Mouse (Mus musculus): ENCODE measurements around the gene Fam129b. TPM values are rescaled to one million over a fixed set of nuclear protein-coding genes. Genes with fewer than 3 reads are reported as not detected.
A peak's percentile ranks its signal among the peaks of the same experiment; 100 is the strongest.

The Fam129b gene
- total and polyA plus RNA-seq, 3 experiments = 17.5 to 20.0 TPM; not detected in 1

DNA sequence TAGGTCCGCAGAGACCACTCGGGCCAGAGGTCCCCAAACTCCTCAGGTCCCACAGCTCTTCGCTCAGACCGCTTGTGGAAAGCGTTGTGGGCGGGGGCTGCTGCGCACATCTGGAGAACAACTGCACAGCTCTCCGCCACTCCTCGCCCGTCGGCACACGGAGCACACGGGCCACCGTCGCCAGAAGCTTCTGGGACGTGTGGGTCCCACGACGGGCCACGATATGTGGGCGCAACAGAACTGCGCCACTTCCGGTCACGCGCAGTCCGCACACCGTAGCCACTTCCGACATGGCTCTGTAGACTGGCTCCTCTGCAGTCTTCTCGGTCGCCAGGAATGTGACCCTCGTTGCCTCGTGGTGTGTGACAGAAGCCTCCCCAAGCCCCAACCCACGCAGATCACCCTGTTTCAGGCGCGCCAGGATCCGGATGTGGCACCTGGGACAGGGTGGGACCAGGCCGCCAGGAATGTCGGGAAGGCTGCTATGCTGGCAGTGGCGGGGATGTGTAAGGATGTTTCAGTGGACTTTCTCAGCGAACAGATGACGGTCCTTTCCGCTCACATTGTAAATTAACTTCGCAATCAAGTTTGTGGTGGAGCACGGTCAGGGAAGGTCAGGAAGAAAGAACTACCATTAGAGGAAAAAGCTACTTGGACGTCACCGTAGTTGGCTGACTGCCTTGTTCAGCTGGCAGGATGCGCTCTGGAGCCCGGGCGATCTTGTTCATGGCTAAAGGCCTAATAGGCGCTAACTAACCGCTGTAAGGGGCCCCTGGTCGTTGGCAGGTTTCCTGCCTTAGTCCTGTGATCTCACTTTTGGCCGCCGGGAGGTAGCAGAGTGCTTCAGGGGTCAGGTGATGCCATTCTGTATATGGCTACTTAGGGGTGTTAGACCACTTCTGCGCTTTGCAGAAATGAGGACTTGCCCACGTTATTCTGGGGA, 91.0 kb downstream of the Fam129b start (continued):
- TF ChIP-seq ZKSCAN1 (IDR thresholded peaks at IDR 0.05; ENCODE audit: low read depth, low read length) (peak; percentile 24; the same call in 1 of the 2 replicates), UBTF (IDR thresholded peaks at IDR 0.05; ENCODE audit: borderline replicate concordance, insufficient read depth, low read depth, low read length) (0 out of 2 replicates have a peak, but pooled peaks have one; percentile 49), MXI1 (IDR thresholded peaks at IDR 0.05; ENCODE audit: low read depth, low read length) (peak; percentile 84), MAFK (IDR thresholded peaks at IDR 0.05; ENCODE audit: borderline replicate concordance, low read depth, low read length) (no peak), ZNF384 (IDR thresholded peaks at IDR 0.05; ENCODE audit: low read depth, low read length) (no peak), SIN3A (IDR thresholded peaks at IDR 0.05; ENCODE audit: low read length) (peak; percentile 86), NRF1 (IDR thresholded peaks at IDR 0.05; ENCODE audit: insufficient read depth, low read depth, low read length, poor library complexity, severe bottlenecking) (peak; percentile 75), BHLHE40 (IDR thresholded peaks at IDR 0.05; ENCODE audit: borderline replicate concordance, low read depth, low read length) (peak; percentile 87), CTCF (IDR thresholded peaks at IDR 0.05 in 2 of 3, conservative IDR thresholded peaks at IDR 0.05 in 1 of 3; ENCODE audit: control insufficient read depth in 1 of 3, insufficient read depth in 1 of 3, low read depth in 2 of 3, low read length in 3 of 3, poor library complexity in 1 of 3, severe bottlenecking in 1 of 3) (peak; percentile 42 to 57 (median 54); a peak in 5 of 6 replicates), TCF12 (IDR thresholded peaks at IDR 0.05; ENCODE audit: low read depth, low read length) (peak; percentile 75), CHD2 (IDR thresholded peaks at IDR 0.05; ENCODE audit: low read length) (0 out of 2 replicates have a peak, but pooled peaks have one; percentile 36), MAX (IDR thresholded peaks at IDR 0.05; ENCODE audit: low read length) (peak; percentile 91), ZMIZ1 (IDR thresholded peaks at IDR 0.05; ENCODE audit: low read depth, low read length) (peak; percentile 94), GABPA (IDR thresholded peaks at IDR 0.05; ENCODE audit: low read depth, low read length) (no peak; the same call in 1 of the 2 replicates), EP300 (IDR thresholded peaks at IDR 0.05; ENCODE audit: low read depth in 1 of 2, low read length in 2 of 2) (peak in 1 of 2 experiments; percentile 8; a peak in 2 of 4 replicates), TAL1 (IDR thresholded peaks at IDR 0.05; ENCODE audit: low read length) (no peak), GATA1 (IDR thresholded peaks at IDR 0.05; ENCODE audit: low read depth, low read length) (no peak), MAZ (IDR thresholded peaks at IDR 0.05; ENCODE audit: low read depth, low read length) (peak; percentile 65; the same call in 1 of the 2 replicates), MYB (IDR thresholded peaks at IDR 0.05; ENCODE audit: low read depth, low read length) (no peak), POLR2AphosphoS2 (IDR thresholded peaks at IDR 0.05; ENCODE audit: low read length) (peak; percentile 87)

DNA sequence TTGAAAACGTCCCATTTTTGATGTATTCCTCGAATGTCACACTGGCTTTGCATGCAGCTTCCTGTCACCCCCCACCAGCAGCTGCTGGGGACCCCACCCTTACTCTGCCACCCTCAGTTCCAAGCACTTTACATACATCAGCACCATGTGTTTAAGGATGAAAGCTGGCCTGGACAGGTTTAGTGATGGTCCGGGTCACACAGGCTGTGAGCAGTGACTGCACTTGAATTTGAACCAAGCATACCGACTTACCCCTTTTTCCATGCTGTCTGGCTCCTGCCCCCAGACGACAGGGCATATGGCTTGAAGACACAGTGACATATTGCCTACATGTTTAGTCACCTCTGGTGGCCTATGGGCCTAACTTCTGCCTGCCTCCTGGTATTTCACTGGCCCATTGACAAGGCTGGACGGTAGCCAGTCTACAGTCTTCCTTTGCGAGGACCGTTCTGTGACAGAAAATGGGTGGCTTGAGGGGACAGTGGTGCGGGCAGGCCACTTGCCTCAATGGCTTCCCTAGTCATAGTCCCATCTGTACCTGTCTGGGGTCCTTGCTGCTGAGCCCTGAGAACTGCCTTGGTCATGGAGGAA, 92.2 kb downstream of the Fam129b start:
- Histone ChIP-seq H3K4me3 (ENCODE audit: control insufficient read depth in 1 of 2, insufficient read depth in 1 of 2, low read depth in 2 of 2, low read length in 2 of 2) (peak overlapping the region in 1 of 2 experiments; percentile 95; a peak in 1 of 4 replicates), H3K27me3 (ENCODE audit: control insufficient read depth in 1 of 2, insufficient read depth in 2 of 2, low read length in 2 of 2) (no peaks in the 10 kb centered on the region), H3K4me1 (ENCODE audit: control insufficient read depth in 1 of 2, insufficient read depth in 2 of 2, low read length in 2 of 2) (peaks cover 0 to 5% of the 10 kb centered on the region in 2 experiments; a peak in 2 of 4 replicates), H3K9ac (ENCODE audit: control insufficient read depth, low read depth, low read length, poor library complexity, severe bottlenecking) (0 out of 2 replicates have a peak overlapping the region, but pooled peaks have one; percentile 91), H3K27ac (ENCODE audit: control insufficient read depth, low read depth, low read length) (no peak overlapping the region), H3K79me2 (ENCODE audit: control insufficient read depth, insufficient read depth, low read length, poor library complexity) (peaks cover 24% of the 10 kb centered on the region), H3K36me3 (ENCODE audit: control insufficient read depth in 1 of 2, insufficient read depth in 2 of 2, low read length in 2 of 2) (peaks cover 6 to 10% of the 10 kb centered on the region in 2 experiments), H3K9me3 (replicated peaks; ENCODE audit: insufficient read depth, low read length) (no peaks in the 10 kb centered on the region)
- DNase-seq (ENCODE audit: low read depth, low spot score) = no peak
- TF ChIP-seq MEF2A (IDR thresholded peaks at IDR 0.05; ENCODE audit: extremely low read depth, insufficient replicate concordance, low read depth, low read length, poor library complexity, severe bottlenecking) = no peak
- no peak for TF ChIP-seq USF1 (IDR thresholded peaks at IDR 0.05; ENCODE audit: low read depth, low read length)
- no peak for TF ChIP-seq ELF1 (IDR thresholded peaks at IDR 0.05; ENCODE audit: low read depth, low read length)
- no peak for TF ChIP-seq CTCF (IDR thresholded peaks at IDR 0.05 in 2 of 3, conservative IDR thresholded peaks at IDR 0.05 in 1 of 3; ENCODE audit: control insufficient read depth in 1 of 3, insufficient read depth in 1 of 3, low read depth in 2 of 3, low read length in 3 of 3, poor library complexity in 1 of 3, severe bottlenecking in 1 of 3)
- TF ChIP-seq POLR2AphosphoS2 (IDR thresholded peaks at IDR 0.05; ENCODE audit: low read length) = no peak
- TF ChIP-seq EP300 (IDR thresholded peaks at IDR 0.05; ENCODE audit: low read depth in 1 of 2, low read length in 2 of 2) = no peak
- no peak for TF ChIP-seq NRF1 (IDR thresholded peaks at IDR 0.05; ENCODE audit: insufficient read depth, low read depth, low read length, poor library complexity, severe bottlenecking)
- TF ChIP-seq MXI1 (IDR thresholded peaks at IDR 0.05; ENCODE audit: low read depth, low read length) = no peak
- no peak for TF ChIP-seq ZC3H11A (IDR thresholded peaks at IDR 0.05; ENCODE audit: low read depth, low read length)
- TF ChIP-seq MAFK (IDR thresholded peaks at IDR 0.05; ENCODE audit: borderline replicate concordance, low read depth, low read length) = no peak
- TF ChIP-seq POLR2A (IDR thresholded peaks at IDR 0.05; ENCODE audit: control insufficient read depth in 1 of 2, insufficient read depth in 1 of 2, low read depth in 1 of 2, low read length in 2 of 2, poor library complexity in 1 of 2) = no peak
- no peak for TF ChIP-seq JUND (IDR thresholded peaks at IDR 0.05; ENCODE audit: low read depth, low read length)
- no peak for TF ChIP-seq MYB (IDR thresholded peaks at IDR 0.05; ENCODE audit: low read depth, low read length)
- no peak for TF ChIP-seq ETS1 (IDR thresholded peaks at IDR 0.05; ENCODE audit: low read depth, low read length)
- TF ChIP-seq MAZ (IDR thresholded peaks at IDR 0.05; ENCODE audit: low read depth, low read length) = no peak
- TF ChIP-seq MYC (IDR thresholded peaks at IDR 0.05; ENCODE audit: low read depth, low read length) = no peak
